Mouse (Mus musculus): ENCODE measurements around the gene Map3k7. TPM values are rescaled to one million over a fixed set of nuclear protein-coding genes. Genes with fewer than 3 reads are reported as not detected.
A peak's percentile ranks its signal among the peaks of the same experiment; 100 is the strongest.
"Not testable (repeated sequence)": the region's sequence is repeated elsewhere in the genome, so short reads cannot be mapped to it uniquely, and the experiment has no call there.

Gene Map3k7
- polyA plus RNA-seq, 1 experiment: 24.1 TPM

DNA sequence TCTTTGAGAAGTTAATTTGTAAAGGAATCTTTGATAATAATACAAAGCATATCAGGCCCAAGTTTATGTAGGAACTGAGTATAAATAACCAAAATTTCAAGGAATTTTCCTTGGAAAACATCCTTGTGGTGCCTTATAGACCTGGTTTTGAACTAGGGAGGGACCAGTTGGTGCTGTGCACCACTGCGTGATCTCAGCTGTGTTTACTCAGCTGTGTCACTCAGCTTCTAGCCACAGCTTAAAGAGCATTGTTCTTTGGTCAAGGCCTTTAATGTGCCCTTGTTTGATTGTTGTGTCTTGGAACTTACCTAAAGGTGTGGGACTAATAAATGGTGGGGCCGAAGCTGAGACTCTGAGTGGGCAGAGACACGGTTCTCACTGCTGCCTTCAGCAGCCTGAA lies 43.3 kb downstream of the Map3k7 start:
- Histone ChIP-seq H3K27me3 (ENCODE audit: control insufficient read depth, insufficient read depth, low read length) (no peaks in the 10 kb centered on the region), H3K4me1 (ENCODE audit: control insufficient read depth, insufficient read depth, insufficient read length) (peaks cover 20% of the 10 kb centered on the region), H3K36me3 (ENCODE audit: control insufficient read depth, insufficient read depth, low read length) (peaks cover 1% of the 10 kb centered on the region; the same call in 1 of the 2 replicates), H3K4me3 (ENCODE audit: extremely low read depth, insufficient read depth, insufficient read length) (no peak overlapping the region), H3K27ac (ENCODE audit: insufficient read depth, low read length) (0 out of 2 replicates have a peak overlapping the region, but pooled peaks have one; percentile 22)
- no peak for TF ChIP-seq POLR2A (IDR thresholded peaks at IDR 0.05; ENCODE audit: low read depth, low read length)
- no peak for TF ChIP-seq CTCF (IDR thresholded peaks at IDR 0.05; ENCODE audit: extremely low read depth, insufficient read depth, insufficient read length, insufficient replicate concordance)
- DNase-seq (ENCODE audit: low read depth in 1 of 2, low spot score in 2 of 2): no peak
- WGBS: 82% methylated on average over 3 of the region's 3 CpGs

- Histone ChIP-seq H3K4me3 (ENCODE audit: extremely low read depth, insufficient read depth, insufficient read length) (no peak overlapping the region), H3K4me1 (ENCODE audit: control insufficient read depth, insufficient read depth, insufficient read length) (peaks cover 22% of the 10 kb centered on the region), H3K36me3 (ENCODE audit: control insufficient read depth, insufficient read depth, low read length) (no peaks in the 10 kb centered on the region; the same call in 1 of the 2 replicates)
Measured at GRCm38 (mm10) chr4:32008095-32008494, 44.2 kb downstream of the Map3k7 start.

DNA sequence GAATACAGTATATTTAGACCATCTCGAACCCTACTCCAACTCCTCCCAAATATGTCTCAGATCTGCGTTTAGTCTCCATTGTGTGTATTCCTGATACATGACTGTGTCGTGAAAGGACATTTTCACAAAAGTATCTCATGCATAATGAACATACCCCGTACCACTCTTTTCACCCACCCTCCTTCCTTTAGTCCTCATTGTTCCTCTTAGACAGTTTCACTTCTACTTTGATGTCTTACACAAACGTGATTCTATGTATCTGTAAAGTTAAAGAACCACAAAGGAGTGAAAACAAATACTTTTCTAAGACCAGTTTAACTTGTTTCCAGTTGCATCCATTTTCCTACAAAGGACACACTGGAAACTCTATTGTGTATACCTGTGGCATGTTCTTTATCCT lies 46.9 kb downstream of the Map3k7 start:
- 45% methylated on average over 5 of the region's 5 CpGs for WGBS
- Histone ChIP-seq H3K4me3 (ENCODE audit: extremely low read depth, insufficient read depth, insufficient read length) (no peak overlapping the region), H3K36me3 (ENCODE audit: control insufficient read depth, insufficient read depth, low read length) (peaks cover 2% of the 10 kb centered on the region), H3K4me1 (ENCODE audit: control insufficient read depth, insufficient read depth, insufficient read length) (peaks cover 19% of the 10 kb centered on the region), H3K27me3 (ENCODE audit: control insufficient read depth, insufficient read depth, low read length) (no peaks in the 10 kb centered on the region), H3K27ac (ENCODE audit: insufficient read depth, low read length) (peak overlapping the region; percentile 64; the same call in 1 of the 2 replicates)
- peak in 1 of 2 experiments; percentile 15 for DNase-seq (ENCODE audit: low read depth in 1 of 2, low spot score in 2 of 2)
- TF ChIP-seq CTCF (IDR thresholded peaks at IDR 0.05; ENCODE audit: extremely low read depth, insufficient read depth, insufficient read length, insufficient replicate concordance) (no peak), POLR2A (IDR thresholded peaks at IDR 0.05; ENCODE audit: low read depth, low read length) (no peak)

More at GRCm38 (mm10) chr4:32008095-32008494, 44.2 kb downstream of the Map3k7 start:
- TF ChIP-seq POLR2A (IDR thresholded peaks at IDR 0.05; ENCODE audit: low read depth, low read length) (no peak), CTCF (IDR thresholded peaks at IDR 0.05; ENCODE audit: extremely low read depth, insufficient read depth, insufficient read length, insufficient replicate concordance) (no peak)
- H3K27me3 ChIP-seq (ENCODE audit: control insufficient read depth, insufficient read depth, low read length): no peaks in the 10 kb centered on the region
- DNase-seq (ENCODE audit: low read depth in 1 of 2, low spot score in 2 of 2): no peak
- 89% methylated on average over 4 of the region's 4 CpGs for WGBS
- no peak overlapping the region for H3K27ac ChIP-seq (ENCODE audit: insufficient read depth, low read length)

DNA sequence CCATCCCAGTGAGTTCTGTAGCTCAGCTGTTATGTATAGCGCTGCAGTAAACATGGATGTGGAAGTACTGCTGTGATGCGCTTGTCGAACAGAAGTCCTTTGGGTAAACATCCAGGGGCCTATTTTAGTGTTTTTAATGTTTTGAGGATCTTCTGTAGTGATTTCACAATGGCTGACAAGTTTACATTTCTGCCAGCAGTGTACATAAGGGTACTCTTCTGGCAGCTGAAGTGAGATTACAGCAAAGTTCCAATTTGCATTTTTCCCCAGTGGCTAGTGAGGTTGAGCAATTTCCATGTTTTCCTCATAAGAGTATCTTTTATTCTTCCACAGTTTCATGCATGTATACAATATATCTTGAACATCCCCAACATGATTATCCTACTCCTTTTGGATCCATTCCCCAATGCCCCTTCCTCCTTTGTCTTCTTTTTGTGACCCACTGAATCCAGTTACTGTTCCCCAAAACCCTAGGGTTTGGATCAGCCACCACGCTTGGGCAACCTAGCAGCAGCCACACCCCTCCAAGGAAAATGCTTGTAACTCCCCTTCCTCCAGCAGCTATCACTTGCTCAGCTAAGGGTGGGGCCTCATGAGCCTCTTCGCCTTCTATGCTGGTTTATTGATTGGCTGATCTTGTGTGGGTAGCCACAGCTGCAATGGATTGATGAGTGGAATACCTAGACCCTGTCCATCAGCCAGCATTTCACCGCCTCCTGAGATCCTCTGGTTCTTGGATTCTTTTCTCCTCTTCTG lies 47.5 kb downstream of the Map3k7 start:
- H3K27ac ChIP-seq (ENCODE audit: insufficient read depth, low read length): peak overlapping the region; percentile 64
- WGBS: 66% methylated on average over 6 of the region's 6 CpGs
- no peak for DNase-seq (ENCODE audit: low read depth in 1 of 2, low spot score in 2 of 2)
- H3K36me3 ChIP-seq (ENCODE audit: control insufficient read depth, insufficient read depth, low read length): peaks cover 2% of the 10 kb centered on the region
- no peaks in the 10 kb centered on the region for H3K27me3 ChIP-seq (ENCODE audit: control insufficient read depth, insufficient read depth, low read length)
- TF ChIP-seq CTCF (IDR thresholded peaks at IDR 0.05; ENCODE audit: extremely low read depth, insufficient read depth, insufficient read length, insufficient replicate concordance): no peak
- TF ChIP-seq POLR2A (IDR thresholded peaks at IDR 0.05; ENCODE audit: low read depth, low read length): no peak
- peaks cover 19% of the 10 kb centered on the region for H3K4me1 ChIP-seq (ENCODE audit: control insufficient read depth, insufficient read depth, insufficient read length)
- no peak overlapping the region for H3K4me3 ChIP-seq (ENCODE audit: extremely low read depth, insufficient read depth, insufficient read length)

GRCm38 (mm10) chr4:32021131-32021530 lies 57.2 kb downstream of the Map3k7 start:
- H3K4me1 ChIP-seq (ENCODE audit: control insufficient read depth, insufficient read depth, insufficient read length): no peaks in the 10 kb centered on the region
- TF ChIP-seq CTCF (IDR thresholded peaks at IDR 0.05; ENCODE audit: extremely low read depth, insufficient read depth, insufficient read length, insufficient replicate concordance) (no peak), POLR2A (IDR thresholded peaks at IDR 0.05; ENCODE audit: low read depth, low read length) (no peak)
- peaks cover 30% of the 10 kb centered on the region for H3K36me3 ChIP-seq (ENCODE audit: control insufficient read depth, insufficient read depth, low read length)
- no peak overlapping the region for H3K4me3 ChIP-seq (ENCODE audit: extremely low read depth, insufficient read depth, insufficient read length)
- H3K27me3 ChIP-seq (ENCODE audit: control insufficient read depth, insufficient read depth, low read length): no peaks in the 10 kb centered on the region
- no peak overlapping the region for H3K27ac ChIP-seq (ENCODE audit: insufficient read depth, low read length)
- DNase-seq (ENCODE audit: low read depth in 1 of 2, low spot score in 2 of 2): no peak
- WGBS: 96% methylated on average over 3 of the region's 3 CpGs

DNA sequence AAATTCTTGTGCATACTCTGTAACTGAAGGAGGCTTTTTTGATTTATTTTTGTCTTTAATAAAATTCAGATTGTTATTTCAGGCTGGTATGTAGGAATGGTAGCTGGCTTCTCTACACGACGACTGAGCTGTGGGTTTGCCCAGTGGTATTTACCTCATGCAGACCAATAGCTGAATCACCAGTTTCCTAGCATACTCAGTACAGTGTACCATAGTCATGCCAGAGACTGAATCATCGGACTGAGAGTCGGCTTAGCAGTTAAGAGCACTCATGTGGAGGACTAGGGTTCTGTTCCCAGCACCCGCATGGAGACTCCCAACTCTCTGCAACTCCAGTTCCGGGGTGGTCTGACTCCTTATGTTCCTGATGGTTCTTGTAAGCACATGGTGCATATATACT lies 58.4 kb downstream of the Map3k7 start:
- H3K4me1 ChIP-seq (ENCODE audit: control insufficient read depth, insufficient read depth, insufficient read length): no peaks in the 10 kb centered on the region
- no peak for TF ChIP-seq CTCF (IDR thresholded peaks at IDR 0.05; ENCODE audit: extremely low read depth, insufficient read depth, insufficient read length, insufficient replicate concordance)
- TF ChIP-seq POLR2A (IDR thresholded peaks at IDR 0.05; ENCODE audit: low read depth, low read length): no peak
- H3K27me3 ChIP-seq (ENCODE audit: control insufficient read depth, insufficient read depth, low read length): no peaks in the 10 kb centered on the region
- H3K27ac ChIP-seq (ENCODE audit: insufficient read depth, low read length): no peak overlapping the region
- no peak for DNase-seq (ENCODE audit: low read depth in 1 of 2, low spot score in 2 of 2)
- 98% methylated on average over 6 of the region's 6 CpGs for WGBS
- peaks cover 23% of the 10 kb centered on the region for H3K36me3 ChIP-seq (ENCODE audit: control insufficient read depth, insufficient read depth, low read length)
- H3K4me3 ChIP-seq (ENCODE audit: extremely low read depth, insufficient read depth, insufficient read length): no peak overlapping the region

GRCm38 (mm10) chr4:32024170-32024569 lies 60.3 kb downstream of the Map3k7 start:
- DNase-seq (ENCODE audit: low read depth in 1 of 2, low spot score in 2 of 2); H3K4me1 ChIP-seq (ENCODE audit: control insufficient read depth, insufficient read depth, insufficient read length); H3K4me3 ChIP-seq (ENCODE audit: extremely low read depth, insufficient read depth, insufficient read length); H3K27ac ChIP-seq (ENCODE audit: insufficient read depth, low read length); H3K27me3 ChIP-seq (ENCODE audit: control insufficient read depth, insufficient read depth, low read length): not testable (repeated sequence)
- peaks cover 16% of the 10 kb centered on the region for H3K36me3 ChIP-seq (ENCODE audit: control insufficient read depth, insufficient read depth, low read length)
- WGBS: 92% methylated on average over 2 of the region's 2 CpGs

Measured in spleen, adult 2 months (tissue).